Mouse (Mus musculus) midbrain, embryonic 16.5 days (tissue): ENCODE data around the gene A1cf. TPM values are rescaled to one million over a fixed set of nuclear protein-coding genes. Genes with fewer than 3 reads are reported as not detected.

Experiments
- ATAC-seq: fragments of 200-750 bp; cut with Nextera tagmentation; 2 replicates; pipeline ENCODE4 v1.8.0; 2017; ENCODE audit warnings: moderate TSS enrichment
- H3K27ac ChIP-seq: fragments of 300-500 bp; sonication (generic); 2 replicates; pipeline ENCODE4 v1.5.1; 2014; ENCODE audit warnings: mild to moderate bottlenecking, low read length, mixed read lengths
- H3K27me3 ChIP-seq: fragments of 300-500 bp; sonication (generic); 2 replicates; pipeline ENCODE4 v1.6.1; 2014; ENCODE audit warnings: low read depth, low read length, mixed read lengths; ENCODE audit not compliant: control insufficient read depth, insufficient read depth
- H3K36me3 ChIP-seq: fragments of 300-500 bp; sonication (generic); 2 replicates; pipeline ENCODE4 v1.6.1; 2014; ENCODE audit warnings: mild to moderate bottlenecking, low read length, moderate library complexity, mixed read lengths; ENCODE audit not compliant: control insufficient read depth, insufficient read depth
- H3K4me1 ChIP-seq: fragments of 300-500 bp; sonication (generic); 2 replicates; pipeline ENCODE4 v1.6.1; 2014; ENCODE audit warnings: mild to moderate bottlenecking, low read length, mixed read lengths; ENCODE audit not compliant: control insufficient read depth, insufficient read depth
- H3K4me2 ChIP-seq: fragments of 300-500 bp; sonication (generic); 2 replicates; pipeline ENCODE4 v1.6.1; 2014; ENCODE audit warnings: mild to moderate bottlenecking, low read length, mixed read lengths
- H3K4me3 ChIP-seq: fragments of 300-500 bp; sonication (generic); 2 replicates; pipeline ENCODE4 v1.5.1; 2014; ENCODE audit warnings: low read depth, mild to moderate bottlenecking, low read length, moderate library complexity, mixed read lengths
- H3K9ac ChIP-seq: fragments of 300-500 bp; sonication (generic); 2 replicates; pipeline ENCODE4 v1.6.1; 2014; ENCODE audit warnings: low read depth, low read length, mixed read lengths
- H3K9me3 ChIP-seq: fragments of 300-500 bp; sonication (generic); replicated peaks from 2 replicates; pipeline ENCODE4 v1.6.1; 2014; ENCODE audit warnings: mild to moderate bottlenecking, low read length, mixed read lengths; ENCODE audit not compliant: control insufficient read depth, poor library complexity, severe bottlenecking
- WGBS: fragments of 180-500 bp; shearing (Covaris S2); extraction: QIAGEN DNeasy Blood & Tissue Kit; methylation state at CpG from one replicate; pipeline ENCODE4 v1.1.7; 2014; 5-methylcytosine and 5-hydroxymethylcytosine counted together
- polyA plus RNA-seq: library from polyadenylated mRNA; unstranded; fragments of >200 nt; fragmentation: Nextera tagmentation; extraction: Ambion mirVana; gene quantifications from 2 replicates; pipeline ENCODE4 v1.2.1, GENCODE M21; 2015

The A1cf gene
- polyA plus RNA-seq, 1 experiment from 2014 or later: not detected

DNA sequence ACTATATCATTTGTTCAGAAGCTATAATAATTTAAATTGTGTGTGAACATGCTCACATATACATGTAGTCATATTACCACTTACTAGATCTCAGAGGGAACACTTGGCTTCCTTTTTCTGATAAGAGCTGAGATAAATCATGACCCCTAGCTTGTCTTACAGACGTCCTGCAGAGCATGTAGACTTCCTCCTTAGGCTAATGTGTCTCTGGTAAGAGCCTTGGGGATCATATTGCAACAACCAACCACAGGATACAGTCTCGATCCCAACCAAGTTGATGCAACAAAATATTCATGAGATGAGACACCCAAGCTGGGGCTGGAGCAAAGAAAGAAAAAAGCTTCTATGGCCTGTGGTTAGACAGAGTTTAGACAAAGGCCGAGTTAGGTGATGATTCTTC lies 94.6 kb downstream of the A1cf start:
- no peak overlapping the region for H3K4me3 ChIP-seq
- no peaks in the 10 kb centered on the region for H3K36me3 ChIP-seq
- no peak overlapping the region for H3K27ac ChIP-seq
- no peak overlapping the region for H3K9ac ChIP-seq
- no peak for ATAC-seq
- no peaks in the 10 kb centered on the region for H3K4me1 ChIP-seq
- 62% methylated on average over 3 of the region's 3 CpGs for WGBS
- H3K4me2 ChIP-seq: no peak overlapping the region
- H3K27me3 ChIP-seq: no peaks in the 10 kb centered on the region
- no peaks in the 10 kb centered on the region for H3K9me3 ChIP-seq

DNA sequence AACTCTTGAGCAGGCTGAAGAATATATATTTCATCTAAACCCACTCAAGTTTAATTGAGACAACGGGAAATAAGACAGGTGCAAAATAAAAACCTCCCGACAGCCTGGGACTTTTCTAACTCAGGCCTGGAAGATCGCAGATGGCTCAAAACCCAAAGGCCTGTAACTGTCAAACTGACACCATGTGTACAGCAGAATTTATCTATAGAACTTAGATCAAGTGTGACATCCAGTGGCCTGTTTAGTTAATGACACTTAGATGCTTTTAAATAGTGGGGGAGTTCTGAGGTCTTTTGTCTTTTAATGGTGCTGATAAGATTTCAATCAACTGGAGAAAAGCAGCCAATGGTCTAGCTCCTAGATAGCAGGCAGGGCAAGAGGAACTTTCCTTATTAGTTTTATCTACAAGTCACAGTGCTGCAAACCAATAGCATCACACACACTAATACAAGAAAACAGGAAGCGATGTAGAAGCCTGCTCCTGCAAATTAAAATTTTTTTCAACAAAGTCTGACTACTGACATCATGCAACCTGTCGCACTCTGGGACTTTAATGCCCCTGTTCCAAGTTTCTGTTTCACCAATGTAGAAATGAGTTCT lies 99.5 kb downstream of the A1cf start:
- Histone ChIP-seq H3K4me1 (no peaks in the 10 kb centered on the region), H3K4me3 (no peak overlapping the region), H3K36me3 (no peaks in the 10 kb centered on the region), H3K27ac (no peak overlapping the region), H3K9ac (no peak overlapping the region), H3K4me2 (no peak overlapping the region), H3K27me3 (no peaks in the 10 kb centered on the region), H3K9me3 (no peaks in the 10 kb centered on the region)
- peak; percentile 54; the same call in 1 of the 2 replicates for ATAC-seq
- 74% methylated on average over 5 of the region's 5 CpGs for WGBS

DNA sequence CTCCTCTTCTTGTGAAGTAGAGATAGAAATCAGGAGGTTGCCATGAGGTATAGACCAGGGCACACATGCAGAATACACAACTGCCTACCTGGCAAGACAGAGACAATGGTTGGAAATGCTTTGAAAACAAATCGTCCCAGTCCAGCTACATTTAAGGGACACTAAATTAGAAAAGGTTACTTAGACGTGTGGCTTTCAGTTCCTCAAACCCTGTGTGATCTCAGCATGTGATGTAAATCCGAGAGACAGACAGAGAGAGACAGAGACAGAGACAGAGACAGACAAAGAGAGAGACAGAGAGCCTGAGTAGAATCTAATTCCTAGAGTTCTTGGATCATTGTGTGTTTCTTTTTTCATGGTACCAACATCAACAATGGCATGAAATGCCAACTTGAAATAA lies 102.8 kb downstream of the A1cf start:
- Histone ChIP-seq H3K9me3 (no peaks in the 10 kb centered on the region), H3K4me1 (no peaks in the 10 kb centered on the region), H3K27ac (no peak overlapping the region), H3K9ac (no peak overlapping the region), H3K27me3 (no peaks in the 10 kb centered on the region), H3K4me3 (no peak overlapping the region), H3K36me3 (no peaks in the 10 kb centered on the region), H3K4me2 (no peak overlapping the region)
- 55% methylated on average over 3 of the region's 3 CpGs for WGBS
- no peak for ATAC-seq

DNA sequence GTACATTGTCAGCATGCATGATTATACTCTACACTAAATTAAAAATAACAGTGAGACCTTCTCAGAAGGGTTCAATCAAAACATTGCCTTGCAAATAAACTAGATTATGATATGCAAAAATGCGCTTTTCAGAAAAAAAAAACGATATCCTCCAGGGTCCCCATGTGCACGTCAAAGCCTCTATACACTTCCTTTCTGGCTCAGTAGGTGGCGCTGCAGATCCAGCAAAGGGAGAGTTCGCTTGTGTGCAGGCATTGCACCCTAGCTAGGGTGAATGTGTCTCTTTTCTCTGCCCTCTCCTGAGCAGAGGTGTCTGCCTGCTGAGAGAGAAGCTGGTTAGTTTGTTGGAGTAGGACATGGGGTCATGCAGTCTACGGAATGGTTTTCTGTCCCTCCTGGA lies 103.4 kb downstream of the A1cf start:
- Histone ChIP-seq H3K9me3 (no peaks in the 10 kb centered on the region), H3K4me1 (no peaks in the 10 kb centered on the region), H3K27me3 (no peaks in the 10 kb centered on the region), H3K4me2 (no peak overlapping the region), H3K27ac (no peak overlapping the region), H3K4me3 (no peak overlapping the region), H3K9ac (no peak overlapping the region), H3K36me3 (no peaks in the 10 kb centered on the region)
- peak; percentile 94 for ATAC-seq
- 6% methylated on average over 6 of the region's 6 CpGs for WGBS

DNA sequence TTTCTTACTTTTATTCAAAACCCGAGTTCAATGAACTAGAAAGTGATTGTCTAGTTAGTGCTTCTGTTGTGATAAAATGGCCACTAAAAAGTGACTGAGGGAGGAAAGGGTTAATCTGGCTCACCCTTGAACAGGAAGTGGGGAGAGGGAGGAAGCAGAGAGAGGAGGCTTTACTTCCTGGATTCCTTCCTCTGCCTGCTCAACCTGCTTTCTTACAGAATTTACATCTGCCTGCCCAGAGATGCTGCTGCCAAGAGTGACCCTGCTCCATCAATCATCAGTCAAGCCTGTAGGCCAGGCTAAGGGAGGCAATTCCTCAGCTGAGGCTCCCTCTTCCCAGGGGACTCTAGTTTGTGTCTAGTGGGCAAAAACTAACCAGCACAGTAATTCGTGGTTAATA lies 107.3 kb downstream of the A1cf start:
- no peaks in the 10 kb centered on the region for H3K9me3 ChIP-seq
- no peak overlapping the region for H3K4me3 ChIP-seq
- no peak for ATAC-seq
- no peak overlapping the region for H3K4me2 ChIP-seq
- H3K36me3 ChIP-seq: no peaks in the 10 kb centered on the region
- WGBS: 71% methylated on average over 2 of the region's 2 CpGs
- H3K4me1 ChIP-seq: no peaks in the 10 kb centered on the region
- no peak overlapping the region for H3K27ac ChIP-seq
- H3K27me3 ChIP-seq: no peaks in the 10 kb centered on the region
- H3K9ac ChIP-seq: no peak overlapping the region

DNA sequence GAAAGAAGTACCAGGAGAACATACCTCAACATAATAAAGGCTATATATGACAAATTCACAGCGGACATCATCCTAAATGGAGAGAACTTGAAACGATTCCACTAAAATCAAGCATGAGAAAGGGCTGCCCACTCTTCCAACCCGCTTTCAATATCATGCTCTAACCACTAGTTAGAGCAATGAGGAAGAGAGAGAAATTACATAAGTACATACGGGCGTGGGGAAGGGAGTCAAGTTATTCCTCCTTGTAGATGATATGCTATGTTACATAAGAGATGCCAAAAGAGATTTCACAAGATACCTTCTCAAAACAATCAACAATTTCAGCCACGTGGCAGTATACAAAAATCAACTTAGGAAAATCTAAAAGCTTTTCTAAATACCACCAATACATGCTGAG lies 122.5 kb downstream of the A1cf start:
- WGBS: 89% methylated on average over 6 of the region's 6 CpGs

DNA sequence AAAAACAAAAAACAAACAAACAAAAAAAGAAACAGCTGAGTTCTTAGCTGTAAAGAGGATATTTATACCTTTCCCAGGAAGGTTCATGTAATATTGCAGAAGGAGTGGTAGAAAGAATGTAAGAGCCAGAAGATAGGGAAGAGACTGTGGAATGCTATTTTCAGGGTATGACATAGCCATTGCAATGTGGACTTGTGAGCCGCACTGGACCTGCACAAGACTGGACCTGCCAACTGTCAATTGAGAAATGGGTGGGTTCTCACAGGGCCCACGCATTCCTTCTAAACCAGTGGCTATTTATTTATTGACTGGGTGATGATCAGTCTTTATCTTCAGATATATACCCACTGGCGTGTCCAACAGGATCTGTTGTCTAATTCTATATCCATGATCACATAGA lies 128.4 kb downstream of the A1cf start:
- Histone ChIP-seq H3K36me3 (no peaks in the 10 kb centered on the region), H3K27me3 (no peaks in the 10 kb centered on the region), H3K9ac (no peak overlapping the region), H3K27ac (no peak overlapping the region), H3K9me3 (no peaks in the 10 kb centered on the region), H3K4me1 (no peaks in the 10 kb centered on the region), H3K4me2 (no peak overlapping the region), H3K4me3 (no peak overlapping the region)
- 94% methylated on average over 3 of the region's 3 CpGs for WGBS
- no peak for ATAC-seq

More for the DNA sequence above, 122.5 kb downstream of the A1cf start:
- Histone ChIP-seq H3K9ac (no peak overlapping the region), H3K27me3 (no peaks in the 10 kb centered on the region), H3K4me2 (no peak overlapping the region), H3K36me3 (no peaks in the 10 kb centered on the region), H3K4me1 (no peaks in the 10 kb centered on the region), H3K4me3 (no peak overlapping the region), H3K27ac (no peak overlapping the region), H3K9me3 (no peaks in the 10 kb centered on the region)
- ATAC-seq: no peak

Other genes starting within 250 kb of the A1cf start
- gene Prkg1, start 103.7 kb upstream of the A1cf start, polyA plus RNA-seq: 4.9 and 5.3 TPM in 2 replicates
- gene Asah2, start 239.4 kb downstream of the A1cf start, polyA plus RNA-seq: 0.54 and 0.60 TPM in 2 replicates